Mouse (Mus musculus): ENCODE results near the gene Tdrd12.

Tdrd12 gene

GRCm38 (mm10) chr7:35467856-35468255 lies 69.7 kb downstream of the Tdrd12 start:
- in situ Hi-C loops (cut with MboI; ENCODE audit: unreplicated experiment in 2 of 2), result no loop called here

DNA sequence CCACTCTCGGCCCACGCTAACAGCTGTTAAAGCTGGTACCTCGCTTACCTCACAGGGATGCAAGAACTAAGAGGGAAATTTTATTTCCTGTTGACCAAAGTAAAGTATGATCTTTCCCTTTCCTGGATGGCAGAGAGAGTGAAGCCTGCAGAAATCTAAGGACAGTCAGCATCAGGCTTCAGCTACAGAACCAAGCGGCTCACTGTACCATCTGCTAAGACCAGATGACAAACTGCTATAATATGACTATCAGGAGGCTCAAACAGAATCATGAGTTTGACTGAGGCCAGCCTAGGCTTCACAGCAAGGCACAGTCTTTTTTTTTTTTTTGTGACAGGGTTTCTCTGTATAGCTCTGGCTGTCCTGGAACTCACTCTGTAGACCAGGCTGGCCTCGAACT lies 72.5 kb downstream of the Tdrd12 start:
- in situ Hi-C loops (cut with MboI; ENCODE audit: unreplicated experiment in 2 of 2), result no loop called here

GRCm38 (mm10) chr7:35460971-35461370 lies 76.6 kb downstream of the Tdrd12 start:
- in situ Hi-C loops (cut with MboI; ENCODE audit: unreplicated experiment in 2 of 2), result no loop called here

DNA sequence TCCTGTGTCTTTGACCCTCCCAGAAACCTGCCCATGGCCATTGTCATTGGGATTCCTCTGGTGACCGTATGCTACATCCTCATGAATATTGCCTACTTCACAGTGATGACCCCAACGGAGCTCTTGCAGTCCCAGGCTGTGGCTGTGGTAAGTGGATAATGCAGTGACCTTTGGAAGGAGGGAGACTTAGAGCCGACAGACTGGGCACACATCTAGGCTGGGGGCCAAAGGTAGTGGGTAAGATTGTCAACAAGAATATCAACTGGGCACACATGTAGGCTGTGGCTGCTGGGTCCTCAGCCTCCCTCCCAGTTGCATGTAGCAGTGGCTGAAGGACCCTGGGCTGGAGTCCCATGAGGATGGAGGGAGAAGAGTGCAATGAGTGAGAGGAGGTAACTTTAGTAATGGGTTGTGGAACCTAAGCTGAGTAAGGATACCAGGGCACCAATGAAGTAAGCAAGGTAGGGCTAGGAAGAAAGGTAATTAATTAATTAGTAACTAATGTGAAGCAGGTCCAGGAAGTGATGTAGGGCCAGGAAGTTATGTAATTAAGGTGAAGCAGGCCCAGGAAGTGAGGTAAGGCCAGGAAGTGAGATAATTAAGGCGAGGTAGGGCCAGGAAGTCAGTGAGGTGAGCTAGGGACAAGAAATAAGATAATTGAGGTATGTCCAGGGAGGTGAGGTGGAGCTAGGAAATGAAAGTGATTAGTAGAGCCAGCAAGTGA lies 81.3 kb downstream of the Tdrd12 start:
- in situ Hi-C loops (cut with MboI; ENCODE audit: unreplicated experiment in 2 of 2), result no loop called here

DNA sequence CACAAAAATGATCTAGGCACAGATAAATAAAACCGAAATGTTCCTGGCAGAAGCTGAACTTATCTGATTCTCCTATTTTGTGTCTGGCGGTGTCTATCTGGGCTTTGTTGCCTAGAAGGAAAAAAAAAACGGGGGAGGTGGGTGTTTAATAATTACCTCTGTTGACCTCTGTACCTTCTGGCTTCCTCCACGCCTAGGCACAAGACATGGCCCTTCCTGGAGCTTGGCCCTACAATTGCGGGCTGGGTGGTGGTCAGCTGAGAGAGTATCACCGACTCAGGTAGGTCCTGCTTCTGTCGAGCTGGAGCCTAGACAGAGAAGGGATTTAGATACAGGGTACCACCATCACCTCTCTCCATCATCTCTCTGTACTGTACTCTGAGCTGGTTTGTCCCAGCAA lies 88.7 kb downstream of the Tdrd12 start:
- in situ Hi-C loops (cut with MboI; ENCODE audit: unreplicated experiment in 2 of 2), result loop anchor here in 1 of 2 experiments (5.0 kb wide), 1 partner anchor 47 kb away; no protein-coding TSS in a partner anchor

GRCm38 (mm10) chr7:35447996-35448846 lies 89.3 kb downstream of the Tdrd12 start, which contains the start of gene Slc7a9:
Gene Slc7a9, plus strand, starts transcription at chr7:35448796.
- in situ Hi-C loops (cut with MboI; ENCODE audit: unreplicated experiment in 2 of 2), result loop anchor here in 1 of 2 experiments (5.0 kb wide), 1 partner anchor 46 kb away; no protein-coding TSS in a partner anchor

- in situ Hi-C loops (cut with MboI; ENCODE audit: unreplicated experiment in 2 of 2), result loop anchor here in 1 of 2 experiments (5.0 kb wide), 1 partner anchor 45 kb away; no protein-coding TSS in a partner anchor
Observed at GRCm38 (mm10) chr7:35447501-35447900, 90.0 kb downstream of the Tdrd12 start.

DNA sequence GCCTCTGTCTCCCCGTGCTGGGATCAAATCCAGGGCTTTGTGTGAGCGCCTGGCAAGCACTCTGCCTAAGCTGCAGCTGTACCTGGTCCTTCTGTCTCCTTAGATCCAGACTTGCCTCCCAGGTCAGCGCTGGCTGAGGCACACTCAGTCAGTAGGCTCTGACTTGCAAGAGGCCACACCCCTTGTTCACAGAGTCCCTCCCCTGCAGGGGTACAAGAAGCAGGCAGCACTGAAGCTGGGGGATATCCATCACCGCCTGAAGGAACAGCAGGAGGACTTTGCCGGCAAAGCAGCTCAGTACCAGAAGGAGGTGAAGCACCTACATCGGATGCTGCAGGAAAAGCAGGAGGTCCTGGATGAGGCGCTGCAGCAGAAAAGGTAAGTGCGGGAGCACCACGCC lies 102.3 kb downstream of the Tdrd12 start:
- in situ Hi-C loops (cut with MboI; ENCODE audit: unreplicated experiment in 2 of 2), result no loop called here

- in situ Hi-C loops (cut with MboI; ENCODE audit: unreplicated experiment in 2 of 2), result no loop called here
Observed at GRCm38 (mm10) chr7:35428146-35428545, 109.4 kb downstream of the Tdrd12 start.

GRCm38 (mm10) chr7:35423071-35423470 lies 114.5 kb downstream of the Tdrd12 start:
- in situ Hi-C loops (cut with MboI; ENCODE audit: unreplicated experiment in 2 of 2), result no loop called here

Data from v-Abl transformed pro-B cells (cell line).